Mouse (Mus musculus): ENCODE data around the gene St6galnac1. TPM values are rescaled to one million over a fixed set of nuclear protein-coding genes. Genes with fewer than 3 reads are reported as not detected.

The St6galnac1 gene
- polyA plus RNA-seq, 1 experiment from 2014 or later, result not detected

DNA sequence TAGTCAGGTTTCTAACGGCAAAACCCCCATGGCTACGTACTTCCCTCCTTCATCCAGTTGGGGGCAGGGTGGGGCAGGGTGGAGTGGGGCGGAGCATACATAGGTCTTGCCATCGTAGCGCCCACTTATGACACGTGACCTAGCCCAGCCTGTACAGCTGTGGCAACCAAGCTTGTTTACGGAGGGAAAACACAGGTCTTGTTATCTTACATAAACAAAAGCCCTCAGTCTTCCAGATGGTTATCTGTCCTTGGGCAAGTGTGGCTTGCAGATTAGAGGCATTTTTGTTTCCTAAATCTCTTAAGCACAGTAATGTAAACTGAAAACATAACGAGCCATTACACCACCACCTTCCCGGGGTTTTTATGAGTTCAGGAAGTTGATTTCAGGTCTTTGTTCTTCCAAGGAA is 7.4 kb upstream of the St6galnac1 start:
- Histone ChIP-seq H3K27ac (ENCODE audit: low read depth) (peak overlapping the region; percentile 37; the same call in 1 of the 2 replicates), H3K27me3 (ENCODE audit: insufficient read depth, low read length) (no peaks in the 10 kb centered on the region), H3K4me3 (ENCODE audit: low read depth, low read length) (no peak overlapping the region), H3K9me3 (ENCODE audit: low read depth, low read length) (no peaks in the 10 kb centered on the region), H3K36me3 (ENCODE audit: insufficient read depth) (no peaks in the 10 kb centered on the region), H3K4me1 (ENCODE audit: insufficient read depth) (no peaks in the 10 kb centered on the region), H3K4me2 (no peak overlapping the region), H3K9ac (no peak overlapping the region)
- ATAC-seq (ENCODE audit: insufficient read depth) (peak; percentile 58; the same call in 1 of the 2 replicates), DNase-seq (peak; percentile 71)
- 36% methylated on average over 9 of the region's 9 CpGs for WGBS
- peak; percentile 34; the same call in 1 of the 2 replicates for TF ChIP-seq CTCF (IDR thresholded peaks at IDR 0.05; ENCODE audit: low read depth)

DNA sequence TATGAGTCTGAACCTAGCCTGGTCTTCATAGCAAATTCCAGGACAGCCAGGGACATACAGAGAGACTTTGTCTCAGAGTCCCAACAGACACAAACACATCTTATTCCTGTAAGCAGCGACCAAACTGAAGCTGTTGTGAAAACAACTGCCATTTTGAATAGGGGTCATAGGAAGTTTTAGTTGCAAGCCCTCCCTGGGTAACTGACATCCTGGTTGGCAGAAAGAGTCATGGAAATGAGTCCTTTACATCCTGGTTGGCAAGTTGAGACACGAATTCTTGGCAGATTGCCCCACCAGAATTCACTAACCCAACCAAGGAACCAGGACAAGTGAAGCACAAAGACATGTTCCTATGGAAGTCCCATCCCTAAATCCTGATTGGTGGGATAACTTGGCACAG is 2.1 kb downstream of the St6galnac1 start:
- Histone ChIP-seq H3K27ac (ENCODE audit: low read depth) (no peak overlapping the region), H3K4me3 (ENCODE audit: low read depth, low read length) (no peak overlapping the region), H3K4me1 (ENCODE audit: insufficient read depth) (no peaks in the 10 kb centered on the region), H3K9me3 (ENCODE audit: low read depth, low read length) (no peaks in the 10 kb centered on the region), H3K9ac (no peak overlapping the region), H3K36me3 (ENCODE audit: insufficient read depth) (no peaks in the 10 kb centered on the region), H3K27me3 (ENCODE audit: insufficient read depth, low read length) (no peaks in the 10 kb centered on the region), H3K4me2 (no peak overlapping the region)
- no peak for TF ChIP-seq CTCF (IDR thresholded peaks at IDR 0.05; ENCODE audit: low read depth)
- DNase-seq (peak; percentile 9), ATAC-seq (ENCODE audit: insufficient read depth) (no peak)
- WGBS, result 36% methylated on average over 2 of the region's 2 CpGs

- H3K9ac ChIP-seq, result no peak overlapping the region
- DNase-seq, result no peak
- H3K4me3 ChIP-seq (ENCODE audit: low read depth, low read length), result no peak overlapping the region
- no peaks in the 10 kb centered on the region for H3K36me3 ChIP-seq (ENCODE audit: insufficient read depth)
- no peaks in the 10 kb centered on the region for H3K9me3 ChIP-seq (ENCODE audit: low read depth, low read length)
- no peak for TF ChIP-seq CTCF (IDR thresholded peaks at IDR 0.05; ENCODE audit: low read depth)
- ATAC-seq (ENCODE audit: insufficient read depth), result no peak
- H3K4me2 ChIP-seq, result no peak overlapping the region
- H3K27me3 ChIP-seq (ENCODE audit: insufficient read depth, low read length), result no peaks in the 10 kb centered on the region
- H3K27ac ChIP-seq (ENCODE audit: low read depth), result no peak overlapping the region
- H3K4me1 ChIP-seq (ENCODE audit: insufficient read depth), result no peaks in the 10 kb centered on the region
- 79% methylated on average over 5 of the region's 5 CpGs for WGBS
These were observed 5.4 kb downstream of the St6galnac1 start for GRCm38 (mm10) chr11:116769873-116770272.

DNA sequence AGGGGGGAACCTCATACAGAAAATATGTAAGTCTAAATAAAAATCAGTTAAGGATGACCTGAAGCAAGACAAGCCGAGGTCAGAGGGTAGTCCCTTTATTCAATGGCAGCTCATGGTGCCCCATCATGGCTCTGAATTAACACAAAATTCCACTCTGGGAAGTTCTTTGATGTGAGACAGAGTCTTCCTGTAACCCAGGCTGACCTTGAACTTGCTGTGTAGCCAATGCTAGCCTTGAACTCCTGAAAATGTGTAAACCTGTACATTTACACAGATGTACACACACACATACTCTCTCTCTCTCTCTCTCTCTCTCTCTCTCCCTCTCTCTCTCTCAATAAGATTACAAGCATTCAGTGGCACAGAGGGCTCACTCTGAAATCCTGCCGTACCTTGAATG is 10.4 kb downstream of the St6galnac1 start:
- Histone ChIP-seq H3K4me2 (no peak overlapping the region), H3K4me1 (ENCODE audit: insufficient read depth) (no peaks in the 10 kb centered on the region), H3K9me3 (ENCODE audit: low read depth, low read length) (no peaks in the 10 kb centered on the region), H3K36me3 (ENCODE audit: insufficient read depth) (no peaks in the 10 kb centered on the region), H3K27ac (ENCODE audit: low read depth) (no peak overlapping the region), H3K9ac (no peak overlapping the region), H3K27me3 (ENCODE audit: insufficient read depth, low read length) (no peaks in the 10 kb centered on the region), H3K4me3 (ENCODE audit: low read depth, low read length) (no peak overlapping the region)
- TF ChIP-seq CTCF (IDR thresholded peaks at IDR 0.05; ENCODE audit: low read depth), result no peak
- DNase-seq (no peak), ATAC-seq (ENCODE audit: insufficient read depth) (no peak)
- 95% methylated on average over 2 of the region's 2 CpGs for WGBS

DNA sequence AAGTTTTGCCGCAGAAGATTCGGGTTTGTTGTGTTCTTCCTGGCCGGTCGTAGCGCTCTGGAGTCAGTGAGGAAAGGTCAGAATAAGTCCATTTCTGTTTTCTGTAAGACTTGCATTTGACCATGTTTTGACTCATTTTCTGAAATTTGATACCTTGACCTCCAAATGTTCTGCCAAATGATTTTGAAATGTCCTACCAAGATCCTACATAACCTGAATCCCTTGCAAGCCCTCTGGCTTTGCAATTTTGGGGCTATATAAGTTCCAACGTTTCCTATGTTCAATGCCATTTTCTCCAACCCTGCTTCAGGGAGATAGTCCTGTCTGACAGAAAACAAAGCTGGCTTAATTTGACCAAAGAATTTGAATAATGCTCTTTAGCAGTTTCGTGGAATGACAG is 11.0 kb downstream of the St6galnac1 start:
- no peak for DNase-seq
- no peaks in the 10 kb centered on the region for H3K9me3 ChIP-seq (ENCODE audit: low read depth, low read length)
- WGBS, result 86% methylated on average over 7 of the region's 7 CpGs
- H3K4me1 ChIP-seq (ENCODE audit: insufficient read depth), result no peaks in the 10 kb centered on the region
- ATAC-seq (ENCODE audit: insufficient read depth), result no peak
- H3K4me3 ChIP-seq (ENCODE audit: low read depth, low read length), result no peak overlapping the region
- no peak for TF ChIP-seq CTCF (IDR thresholded peaks at IDR 0.05; ENCODE audit: low read depth)
- H3K4me2 ChIP-seq, result no peak overlapping the region
- H3K27me3 ChIP-seq (ENCODE audit: insufficient read depth, low read length), result no peaks in the 10 kb centered on the region
- no peak overlapping the region for H3K27ac ChIP-seq (ENCODE audit: low read depth)
- H3K36me3 ChIP-seq (ENCODE audit: insufficient read depth), result no peaks in the 10 kb centered on the region
- no peak overlapping the region for H3K9ac ChIP-seq

GRCm38 (mm10) chr11:116755191-116755590 is 20.1 kb downstream of the St6galnac1 start:
- Histone ChIP-seq H3K4me1 (ENCODE audit: insufficient read depth) (no peaks in the 10 kb centered on the region), H3K36me3 (ENCODE audit: insufficient read depth) (no peaks in the 10 kb centered on the region), H3K4me3 (ENCODE audit: low read depth, low read length) (no peak overlapping the region), H3K4me2 (no peak overlapping the region), H3K9ac (no peak overlapping the region), H3K27ac (ENCODE audit: low read depth) (no peak overlapping the region), H3K27me3 (ENCODE audit: insufficient read depth, low read length) (no peaks in the 10 kb centered on the region), H3K9me3 (ENCODE audit: low read depth, low read length) (no peaks in the 10 kb centered on the region)
- no peak for ATAC-seq (ENCODE audit: insufficient read depth)
- 55% methylated on average over 4 of the region's 4 CpGs for WGBS
- no peak for TF ChIP-seq CTCF (IDR thresholded peaks at IDR 0.05; ENCODE audit: low read depth)
- DNase-seq, result peak; percentile 31

GRCm38 (mm10) chr11:116753674-116754470 is 21.4 kb downstream of the St6galnac1 start:
- ATAC-seq (ENCODE audit: insufficient read depth) (no peak), DNase-seq (no peak)
- Histone ChIP-seq H3K4me1 (ENCODE audit: insufficient read depth) (no peaks in the 10 kb centered on the region), H3K4me2 (no peak overlapping the region), H3K9me3 (ENCODE audit: low read depth, low read length) (no peaks in the 10 kb centered on the region), H3K9ac (no peak overlapping the region), H3K27ac (ENCODE audit: low read depth) (no peak overlapping the region), H3K4me3 (ENCODE audit: low read depth, low read length) (no peak overlapping the region), H3K36me3 (ENCODE audit: insufficient read depth) (no peaks in the 10 kb centered on the region), H3K27me3 (ENCODE audit: insufficient read depth, low read length) (no peaks in the 10 kb centered on the region)
- 84% methylated on average over 5 of the region's 5 CpGs for WGBS
- TF ChIP-seq CTCF (IDR thresholded peaks at IDR 0.05; ENCODE audit: low read depth), result no peak

All from lung, embryonic 14.5 days (tissue).